Mouse (Mus musculus) G1E (cell line): ENCODE measurements around the gene Fktn.
"Not testable (repeated sequence)": the region's sequence is repeated elsewhere in the genome, so short reads cannot be mapped to it uniquely, and the experiment has no call there.

Experiments
- CTCF ChIP-seq: IDR thresholded peaks from 2 replicates; pipeline ENCODE4 v1.5.1; 2012; ENCODE audit warnings: low read depth, low read length, inconsistent platforms, mixed read lengths
- GATA1 ChIP-seq: IDR thresholded peaks from 2 replicates; pipeline ENCODE4 v1.6.1; 2012; ENCODE audit warnings: borderline replicate concordance, low read length, inconsistent platforms, mixed read lengths
- GATA2 ChIP-seq: IDR thresholded peaks from 2 replicates; pipeline ENCODE4 v1.6.1; 2012; ENCODE audit warnings: low read depth, low read length, inconsistent platforms, borderline replicate concordance
- POLR2AphosphoS5 ChIP-seq: IDR thresholded peaks from 2 replicates; pipeline ENCODE4 v1.6.1; 2012; ENCODE audit warnings: low read depth, low read length, inconsistent platforms; ENCODE audit not compliant: insufficient replicate concordance
- TAL1 ChIP-seq: conservative IDR thresholded peaks from 2 replicates; pipeline ENCODE4 v1.6.1; 2012; ENCODE audit warnings: low read depth, low read length, inconsistent platforms, mixed read lengths

DNA sequence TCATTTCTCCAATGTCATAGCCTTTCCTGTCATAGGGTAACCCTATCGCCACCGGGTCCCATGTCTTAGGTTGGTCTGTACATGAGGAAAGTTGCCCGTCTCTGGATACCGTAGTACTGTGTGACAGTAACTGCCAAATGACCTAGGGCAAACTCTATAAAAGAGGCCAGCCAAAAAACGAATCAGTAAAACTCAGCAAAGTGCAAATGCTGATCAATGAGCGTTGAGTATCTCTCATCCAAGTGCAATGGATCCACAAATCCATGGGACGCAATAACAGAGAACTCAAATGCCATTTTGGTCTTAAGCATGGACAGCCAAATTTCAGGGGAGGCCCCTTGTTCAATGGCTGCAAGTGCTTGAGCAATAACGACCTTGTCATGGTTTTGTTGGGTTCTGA lies 89.9 kb downstream of the Fktn start:
- not testable (repeated sequence) for TF ChIP-seq CTCF, TAL1, POLR2AphosphoS5, GATA1, GATA2
